Mouse (Mus musculus): ENCODE results near the gene Klf12. TPM values are rescaled to one million over a fixed set of nuclear protein-coding genes. Genes with fewer than 3 reads are reported as not detected.

Klf12 gene
- polyA plus RNA-seq, 1 experiment from 2014 or later: 4.1 TPM

- H3K4me3 ChIP-seq (replicated peaks): no peak overlapping the region
- H3K27me3 ChIP-seq: no peaks in the 10 kb centered on the region
- no peak overlapping the region for H3K4me2 ChIP-seq
- no peaks in the 10 kb centered on the region for H3K9me3 ChIP-seq (replicated peaks)
- H3K36me3 ChIP-seq: no peaks in the 10 kb centered on the region
- ATAC-seq (ENCODE audit: low read depth) (no peak), DNase-seq (no peak)
- 63% methylated on average over 3 of the region's 3 CpGs for WGBS (ENCODE audit: insufficient replicate concordance)
- H3K4me1 ChIP-seq (replicated peaks): no peaks in the 10 kb centered on the region
- H3K9ac ChIP-seq: no peak overlapping the region
- no peak overlapping the region for H3K27ac ChIP-seq
These were observed 188.7 kb downstream of the Klf12 start for GRCm38 (mm10) chr14:100095730-100096129.

- Histone ChIP-seq H3K9ac (no peak overlapping the region), H3K4me2 (no peak overlapping the region), H3K4me3 (replicated peaks) (no peak overlapping the region), H3K9me3 (replicated peaks) (no peaks in the 10 kb centered on the region), H3K36me3 (no peaks in the 10 kb centered on the region), H3K27me3 (no peaks in the 10 kb centered on the region), H3K4me1 (replicated peaks) (no peaks in the 10 kb centered on the region), H3K27ac (no peak overlapping the region)
- WGBS (ENCODE audit: insufficient replicate concordance): 66% methylated on average over 1 of the region's 1 CpGs
- DNase-seq (no peak), ATAC-seq (ENCODE audit: low read depth) (no peak)
These were observed 194.0 kb downstream of the Klf12 start for GRCm38 (mm10) chr14:100090517-100090916.

- Histone ChIP-seq H3K4me2 (no peak overlapping the region), H3K4me1 (replicated peaks) (no peaks in the 10 kb centered on the region)
- WGBS (ENCODE audit: insufficient replicate concordance): 41% methylated on average over 4 of the region's 4 CpGs
These were observed 204.9 kb downstream of the Klf12 start for GRCm38 (mm10) chr14:100079620-100080019.

GRCm38 (mm10) chr14:100072431-100073195, 211.9 kb downstream of the Klf12 start:
- DNase-seq: no peak
- Histone ChIP-seq H3K9ac (no peak overlapping the region), H3K4me3 (replicated peaks) (no peak overlapping the region), H3K36me3 (no peaks in the 10 kb centered on the region), H3K9me3 (replicated peaks) (no peaks in the 10 kb centered on the region), H3K27ac (no peak overlapping the region), H3K4me2 (no peak overlapping the region), H3K27me3 (no peaks in the 10 kb centered on the region), H3K4me1 (replicated peaks) (no peaks in the 10 kb centered on the region)
- no peak for ATAC-seq (ENCODE audit: low read depth)
- WGBS (ENCODE audit: insufficient replicate concordance): 74% methylated on average over 12 of the region's 12 CpGs

More at GRCm38 (mm10) chr14:100079620-100080019, 204.9 kb downstream of the Klf12 start:
- no peak overlapping the region for H3K27ac ChIP-seq
- H3K27me3 ChIP-seq: no peaks in the 10 kb centered on the region
- no peaks in the 10 kb centered on the region for H3K9me3 ChIP-seq (replicated peaks)
- H3K9ac ChIP-seq: no peak overlapping the region
- H3K4me3 ChIP-seq (replicated peaks): no peak overlapping the region
- no peaks in the 10 kb centered on the region for H3K36me3 ChIP-seq
- no peak for ATAC-seq (ENCODE audit: low read depth)
- DNase-seq: no peak

- Histone ChIP-seq H3K4me3 (replicated peaks) (no peak overlapping the region), H3K36me3 (no peaks in the 10 kb centered on the region), H3K27ac (no peak overlapping the region), H3K9me3 (replicated peaks) (no peaks in the 10 kb centered on the region), H3K9ac (no peak overlapping the region), H3K27me3 (no peaks in the 10 kb centered on the region), H3K4me1 (replicated peaks) (no peaks in the 10 kb centered on the region), H3K4me2 (no peak overlapping the region)
- 41% methylated on average over 2 of the region's 2 CpGs for WGBS (ENCODE audit: insufficient replicate concordance)
- no peak for DNase-seq
- ATAC-seq (ENCODE audit: low read depth): no peak
These were observed 214.9 kb downstream of the Klf12 start for GRCm38 (mm10) chr14:100069543-100070090.

- H3K27me3 ChIP-seq: no peaks in the 10 kb centered on the region
- 41% methylated on average over 5 of the region's 5 CpGs for WGBS (ENCODE audit: insufficient replicate concordance)
- H3K4me3 ChIP-seq (replicated peaks): no peak overlapping the region
- no peak for DNase-seq
- no peaks in the 10 kb centered on the region for H3K36me3 ChIP-seq
- no peak overlapping the region for H3K27ac ChIP-seq
- no peak overlapping the region for H3K9ac ChIP-seq
- no peak overlapping the region for H3K4me2 ChIP-seq
- no peak for ATAC-seq (ENCODE audit: low read depth)
- no peaks in the 10 kb centered on the region for H3K9me3 ChIP-seq (replicated peaks)
- no peaks in the 10 kb centered on the region for H3K4me1 ChIP-seq (replicated peaks)
These were observed 215.8 kb downstream of the Klf12 start for GRCm38 (mm10) chr14:100068715-100069114.

- no peak for DNase-seq
These were observed 222.0 kb downstream of the Klf12 start for GRCm38 (mm10) chr14:100062516-100062915.

GRCm38 (mm10) chr14:100054150-100054549, 230.3 kb downstream of the Klf12 start:
- no peak for DNase-seq
- 56% methylated on average over 2 of the region's 2 CpGs for WGBS (ENCODE audit: insufficient replicate concordance)
- Histone ChIP-seq H3K27ac (no peak overlapping the region), H3K27me3 (no peaks in the 10 kb centered on the region), H3K4me2 (no peak overlapping the region), H3K4me1 (replicated peaks) (no peaks in the 10 kb centered on the region), H3K4me3 (replicated peaks) (no peak overlapping the region), H3K36me3 (no peaks in the 10 kb centered on the region), H3K9ac (no peak overlapping the region), H3K9me3 (replicated peaks) (no peaks in the 10 kb centered on the region)
- no peak for ATAC-seq (ENCODE audit: low read depth)

More at GRCm38 (mm10) chr14:100062516-100062915, 222.0 kb downstream of the Klf12 start:
- no peak for ATAC-seq (ENCODE audit: low read depth)
- no peaks in the 10 kb centered on the region for H3K9me3 ChIP-seq (replicated peaks)
- WGBS (ENCODE audit: insufficient replicate concordance): 73% methylated on average over 1 of the region's 1 CpGs
- H3K27ac ChIP-seq: no peak overlapping the region
- no peak overlapping the region for H3K9ac ChIP-seq
- H3K27me3 ChIP-seq: no peaks in the 10 kb centered on the region
- no peak overlapping the region for H3K4me3 ChIP-seq (replicated peaks)
- no peaks in the 10 kb centered on the region for H3K4me1 ChIP-seq (replicated peaks)
- H3K4me2 ChIP-seq: no peak overlapping the region
- no peaks in the 10 kb centered on the region; the same call in 1 of the 2 replicates for H3K36me3 ChIP-seq

- 54% methylated on average over 4 of the region's 4 CpGs for WGBS (ENCODE audit: insufficient replicate concordance)
- Histone ChIP-seq H3K36me3 (no peaks in the 10 kb centered on the region), H3K9me3 (replicated peaks) (no peaks in the 10 kb centered on the region), H3K27me3 (no peaks in the 10 kb centered on the region), H3K4me1 (replicated peaks) (no peaks in the 10 kb centered on the region), H3K9ac (no peak overlapping the region), H3K4me3 (replicated peaks) (no peak overlapping the region), H3K27ac (no peak overlapping the region), H3K4me2 (no peak overlapping the region)
- no peak for ATAC-seq (ENCODE audit: low read depth)
- no peak for DNase-seq
These were observed 231.0 kb downstream of the Klf12 start for GRCm38 (mm10) chr14:100053456-100053855.

- Histone ChIP-seq H3K36me3 (no peaks in the 10 kb centered on the region), H3K4me1 (replicated peaks) (no peaks in the 10 kb centered on the region), H3K9ac (no peak overlapping the region), H3K4me3 (replicated peaks) (no peak overlapping the region), H3K27ac (no peak overlapping the region), H3K9me3 (replicated peaks) (no peaks in the 10 kb centered on the region), H3K27me3 (no peaks in the 10 kb centered on the region), H3K4me2 (no peak overlapping the region)
- no peak for DNase-seq
- WGBS (ENCODE audit: insufficient replicate concordance): 49% methylated on average over 2 of the region's 2 CpGs
- no peak for ATAC-seq (ENCODE audit: low read depth)
These were observed 231.6 kb downstream of the Klf12 start for GRCm38 (mm10) chr14:100052876-100053275.

- no peak overlapping the region for H3K4me3 ChIP-seq (replicated peaks)
- no peaks in the 10 kb centered on the region for H3K27me3 ChIP-seq
- no peak for ATAC-seq (ENCODE audit: low read depth)
- H3K9me3 ChIP-seq (replicated peaks): no peaks in the 10 kb centered on the region
- no peak overlapping the region for H3K4me2 ChIP-seq
- DNase-seq: no peak
- no peak overlapping the region for H3K9ac ChIP-seq
- no peaks in the 10 kb centered on the region for H3K36me3 ChIP-seq
- no peaks in the 10 kb centered on the region for H3K4me1 ChIP-seq (replicated peaks)
- H3K27ac ChIP-seq: no peak overlapping the region
These were observed 239.0 kb downstream of the Klf12 start for GRCm38 (mm10) chr14:100045431-100045830.

GRCm38 (mm10) chr14:100041823-100042222, 242.7 kb downstream of the Klf12 start:
- no peaks in the 10 kb centered on the region for H3K27me3 ChIP-seq
- H3K4me1 ChIP-seq (replicated peaks): no peaks in the 10 kb centered on the region
- no peak overlapping the region for H3K4me3 ChIP-seq (replicated peaks)
- DNase-seq (no peak), ATAC-seq (ENCODE audit: low read depth) (no peak)
- no peak overlapping the region for H3K27ac ChIP-seq
- H3K9me3 ChIP-seq (replicated peaks): no peaks in the 10 kb centered on the region
- WGBS (ENCODE audit: insufficient replicate concordance): 71% methylated on average over 6 of the region's 6 CpGs
- no peaks in the 10 kb centered on the region for H3K36me3 ChIP-seq
- H3K4me2 ChIP-seq: no peak overlapping the region
- H3K9ac ChIP-seq: no peak overlapping the region
